Mouse (Mus musculus) leukemia stem cell, adult 10-12 weeks (primary cell): ENCODE results near the gene Nol7. TPM values are rescaled to one million over a fixed set of nuclear protein-coding genes. Genes with fewer than 3 reads are reported as not detected.

Experiments
- polyA plus RNA-seq: library from polyadenylated mRNA; stranded (reverse); fragments of >175 nt; gene quantifications from 2 replicates; pipeline ENCODE4 v1.2.3, GENCODE M21; 2012; ENCODE audit warnings: low replicate concordance

Nol7 gene
- 176 and 231 TPM in 2 replicates for polyA plus RNA-seq

DNA sequence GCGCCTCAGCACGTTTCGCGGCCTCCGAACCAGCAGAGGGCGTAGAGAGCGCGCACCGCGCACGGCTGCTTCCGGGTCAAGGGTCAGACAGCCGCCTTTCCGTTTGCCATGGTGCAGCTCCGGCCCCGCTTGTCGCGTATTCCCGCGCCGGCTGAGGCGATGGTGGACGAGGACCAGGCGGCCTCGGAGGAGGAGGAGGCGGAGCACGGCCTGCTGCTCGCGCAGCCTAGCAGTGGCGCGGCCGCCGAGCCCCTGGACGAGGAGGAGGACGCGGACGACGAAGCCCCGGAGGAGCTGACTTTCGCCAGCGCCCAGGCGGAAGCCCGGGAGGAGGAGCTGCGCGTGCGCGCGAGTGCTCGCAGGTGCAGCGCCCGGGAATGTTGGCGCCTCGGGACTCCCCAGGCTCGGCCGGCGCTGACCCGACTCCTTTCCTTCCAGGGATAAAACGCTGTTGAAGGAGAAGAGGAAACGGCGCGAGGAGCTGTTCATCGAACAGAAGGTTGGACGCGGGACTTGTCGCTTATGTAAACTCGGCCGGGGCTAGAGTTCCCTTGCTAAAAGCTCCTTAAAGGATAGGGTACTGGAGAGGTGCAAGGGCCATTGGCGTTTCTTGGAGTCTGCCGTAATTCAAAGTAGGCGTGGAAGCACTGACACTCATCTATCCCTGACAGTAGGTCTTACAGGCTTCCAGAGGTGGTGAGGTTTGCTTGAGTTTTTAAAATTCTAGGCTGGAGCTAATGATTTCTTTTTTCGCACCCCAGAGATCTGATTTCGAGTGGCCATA lies at the start of gene Nol7:
Gene Nol7 (plus strand): TSS at position 94 of the 784 bp plus-strand sequence.

GRCm38 (mm10) chr13:43364985-43365824 lies 33.0 kb upstream of the Nol7 start, which contains the start of gene Sirt5:
Gene Sirt5, plus strand, starts transcription at chr13:43365496.

Other genes starting within 250 kb of the Nol7 start
- gene Tbc1d7, start 226.9 kb upstream of the Nol7 start, polyA plus RNA-seq = 2.8 and 4.1 TPM in 2 replicates
- 0.32 and 1.1 TPM in 2 replicates for gene Gfod1, start 94.2 kb upstream of the Nol7 start, polyA plus RNA-seq
- 1.8 and 3.2 TPM in 2 replicates for gene Sirt5, start 32.9 kb upstream of the Nol7 start, polyA plus RNA-seq
- 34.0 and 70.0 TPM in 2 replicates for gene Ranbp9, start 82.9 kb downstream of the Nol7 start, polyA plus RNA-seq
- gene Mcur1, start 161.8 kb downstream of the Nol7 start, polyA plus RNA-seq = 11.1 and 11.7 TPM in 2 replicates
- 0.05 TPM in 1 of 2 replicates, not detected in the other for gene Rnf182, start 217.3 kb downstream of the Nol7 start, polyA plus RNA-seq